Mouse (Mus musculus) ovary, adult 18-20 months (tissue): ENCODE measurements around the gene Kcnip2.

Source experiments
- DNase-seq: peaks from one replicate; pipeline ENCODE4 v3.0.0; 2022; ENCODE audit warnings: low spot score, mixed read lengths

Gene Kcnip2

DNA sequence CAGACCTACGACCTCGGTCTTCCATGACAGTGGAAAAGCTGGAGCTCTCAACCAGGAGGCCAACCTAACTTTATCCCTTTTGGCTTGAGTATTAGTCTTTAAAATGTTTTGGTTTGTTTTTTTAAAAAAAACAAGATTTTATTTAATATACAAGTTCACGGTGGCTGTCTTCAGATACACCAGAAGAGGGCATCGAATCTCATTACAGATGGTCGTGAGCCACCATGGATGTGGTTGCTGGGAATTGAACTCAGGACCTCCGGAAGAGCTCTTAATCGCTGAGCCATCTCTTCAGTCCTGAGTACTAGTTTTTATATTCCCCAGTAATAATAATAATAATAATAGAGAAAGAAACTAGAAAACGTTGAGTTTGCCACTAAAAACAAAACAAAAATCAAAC is 34.2 kb downstream of the Kcnip2 start:
- no peak for DNase-seq

DNA sequence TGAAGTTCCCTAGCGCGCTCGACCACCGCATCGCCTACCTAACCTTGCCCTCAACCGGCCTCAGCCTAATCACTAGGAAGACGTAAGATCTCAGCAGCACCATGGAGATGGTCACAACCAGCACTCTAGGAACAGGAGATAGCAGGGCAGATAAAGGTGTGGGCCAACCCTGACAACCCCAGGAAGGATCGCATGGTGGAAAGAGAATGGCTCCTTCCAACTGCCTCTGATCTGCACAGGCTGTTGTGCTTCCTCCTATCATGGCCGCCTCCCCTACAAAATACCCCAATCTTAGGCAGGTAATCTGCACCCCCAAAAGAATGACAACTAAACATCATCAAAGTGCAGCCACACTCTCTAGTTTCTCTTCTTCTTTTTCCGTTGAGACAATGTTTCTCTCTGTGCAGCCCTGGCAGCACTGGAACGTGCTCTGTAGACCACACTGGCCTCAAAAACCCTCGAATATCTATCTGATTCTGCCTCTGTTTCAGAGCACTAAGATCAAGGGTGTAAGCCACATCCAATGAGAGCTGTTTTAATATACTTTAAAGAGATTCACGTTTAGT is 35.4 kb downstream of the Kcnip2 start:
- DNase-seq, result no peak

DNA sequence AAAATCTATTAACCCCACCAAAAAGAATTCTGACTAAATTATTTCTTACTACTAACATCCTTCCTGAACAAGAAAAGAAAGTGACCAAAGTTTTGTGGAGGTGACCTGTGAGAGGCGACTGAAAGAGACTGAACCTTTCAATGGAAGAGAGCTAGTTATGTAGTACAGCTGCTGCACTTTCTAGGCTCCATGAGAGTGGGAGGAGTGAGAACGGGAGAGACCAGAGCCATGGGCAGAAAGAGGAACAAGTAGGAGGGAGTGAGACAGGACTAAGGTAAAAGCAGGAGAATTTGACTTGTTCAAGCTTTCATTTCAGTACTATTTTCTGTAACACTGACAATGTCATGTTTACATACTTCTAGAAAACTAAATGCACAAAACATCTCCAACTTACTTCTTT is 40.4 kb downstream of the Kcnip2 start:
- no peak for DNase-seq

DNA sequence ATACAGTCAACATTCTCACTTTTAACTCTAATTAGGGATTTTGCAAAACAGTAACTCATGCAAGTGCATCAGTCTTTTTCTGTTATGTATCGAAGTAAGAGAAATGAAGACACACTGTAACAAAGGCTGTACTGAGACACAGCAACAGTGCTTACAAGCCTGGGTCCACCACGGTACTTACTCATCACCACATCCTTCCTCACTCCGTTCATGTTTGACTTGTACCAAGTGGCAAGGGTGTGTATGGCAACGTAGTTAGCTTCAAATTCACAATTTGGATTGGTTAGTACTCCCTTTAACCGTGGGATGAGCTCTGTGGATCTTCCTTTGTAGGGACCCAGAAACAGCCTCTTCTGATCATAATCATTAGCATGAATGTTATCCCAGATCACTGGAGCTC is 44.4 kb downstream of the Kcnip2 start:
- DNase-seq, result no peak

DNA sequence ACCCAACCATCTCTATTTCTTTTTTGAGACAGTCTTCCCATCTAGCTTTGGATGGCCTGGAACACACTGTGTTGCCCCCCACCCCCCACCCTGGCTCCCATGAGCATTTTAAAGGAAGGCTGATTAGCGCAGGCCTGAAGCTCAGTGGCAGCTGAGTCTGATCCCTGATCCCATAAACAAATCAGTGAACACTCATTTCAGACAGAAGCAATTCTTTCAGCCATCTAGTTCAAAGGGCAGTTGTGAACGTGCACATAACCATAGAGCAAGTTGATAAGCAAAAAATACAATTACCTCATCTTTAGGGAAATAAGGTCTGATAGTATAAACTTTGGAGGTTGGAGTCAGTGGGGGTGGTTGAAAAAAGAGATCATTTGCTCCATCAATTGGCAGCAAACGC is 55.1 kb downstream of the Kcnip2 start:
- DNase-seq, result no peak

DNA sequence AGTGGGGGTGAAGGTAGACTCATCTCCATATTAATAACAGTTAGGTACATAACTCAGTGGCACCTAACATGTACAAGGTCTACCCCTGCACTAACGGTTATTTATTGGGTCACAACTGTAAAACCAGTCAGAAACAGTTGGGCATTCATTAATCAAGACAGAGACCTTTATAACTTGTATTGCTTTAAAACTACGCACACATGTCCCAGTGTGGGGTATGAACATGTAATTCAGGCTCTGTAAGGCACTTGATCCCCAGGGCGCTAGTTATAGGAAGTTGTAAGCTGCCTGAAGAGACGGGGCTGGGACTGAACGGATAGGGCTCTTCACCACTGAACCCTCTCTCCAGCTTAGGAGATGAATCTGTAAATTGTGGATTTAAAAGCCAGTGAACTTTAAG is 57.2 kb downstream of the Kcnip2 start:
- no peak for DNase-seq

DNA sequence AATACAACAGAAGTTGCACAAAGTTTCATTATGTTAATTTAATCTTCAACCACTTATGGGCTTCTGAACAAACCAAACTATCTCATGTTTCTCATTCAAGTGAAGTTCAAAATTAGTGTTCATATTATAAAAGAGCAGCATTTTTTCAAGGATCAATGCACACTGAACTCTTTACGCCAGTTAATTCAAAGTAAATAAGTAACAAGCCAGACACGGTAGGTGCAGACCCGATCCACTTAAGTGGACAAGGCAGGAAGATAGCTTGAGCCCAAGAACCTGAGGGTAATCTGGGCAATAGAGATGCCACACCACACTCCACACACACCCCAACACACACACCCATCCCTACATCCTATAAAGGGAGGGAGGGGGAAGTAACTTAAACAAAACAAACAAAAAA is 62.3 kb downstream of the Kcnip2 start:
- no peak for DNase-seq

DNA sequence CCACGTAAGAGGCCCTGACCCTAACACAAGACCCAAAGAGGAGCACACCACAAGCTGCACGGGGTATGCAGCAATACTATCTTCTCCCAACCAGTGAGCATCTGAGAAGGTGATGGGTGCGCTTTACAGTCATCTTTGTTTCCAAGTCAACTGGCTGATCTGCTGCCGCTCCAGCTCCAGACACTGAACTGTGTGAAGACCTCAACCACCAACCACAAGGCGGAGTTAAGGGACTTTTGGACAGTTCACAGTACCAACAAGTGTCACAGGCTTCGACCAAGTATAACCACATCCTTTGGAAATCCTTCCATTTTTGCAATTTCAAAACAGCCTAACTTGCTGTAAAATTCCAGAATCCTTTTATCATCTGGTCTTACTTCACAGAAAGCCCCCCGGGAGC is 64.0 kb downstream of the Kcnip2 start:
- DNase-seq, result no peak

DNA sequence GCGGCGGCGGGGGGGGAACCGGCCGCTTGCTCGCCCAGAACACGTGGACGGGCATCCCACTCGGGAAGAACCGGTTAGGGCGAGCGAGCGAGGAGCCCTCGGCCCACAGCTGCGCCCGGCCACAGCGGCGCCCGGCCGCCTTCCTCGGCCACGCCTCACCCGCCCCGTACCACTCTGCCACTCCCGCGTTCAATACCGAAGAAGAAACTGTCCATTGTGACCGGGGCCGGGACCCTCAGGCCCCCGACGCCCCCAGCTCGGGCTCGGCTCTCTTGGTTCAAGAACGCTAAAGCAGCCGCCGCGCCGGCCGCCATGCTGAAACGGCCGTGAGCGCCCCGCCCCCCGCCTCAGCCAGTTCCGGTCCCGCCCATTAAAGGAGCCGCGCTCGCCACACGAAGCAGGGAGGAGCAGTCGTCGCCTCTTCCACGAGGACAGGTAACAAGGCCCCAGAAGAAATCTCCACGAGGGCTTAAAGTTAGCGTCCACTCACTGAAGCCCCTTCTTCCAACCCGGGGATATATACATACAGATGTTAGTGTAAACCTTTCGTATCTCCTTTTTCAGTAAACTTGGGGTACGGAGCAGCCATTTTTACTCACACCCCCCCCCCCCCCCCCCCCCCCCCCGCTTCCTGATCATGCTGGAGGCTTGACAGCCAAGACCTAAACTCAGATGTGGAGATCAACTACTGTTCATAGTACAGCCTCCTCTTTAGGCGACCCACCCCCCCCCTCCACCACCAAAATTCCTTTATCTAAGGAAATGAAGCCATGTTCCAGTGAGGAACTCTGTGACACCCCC is 66.4 kb downstream of the Kcnip2 start, which contains the start of gene Npm3:
Gene Npm3, minus strand, starts transcription at position 349 of the 801 bp plus-strand sequence.
- peak; percentile 65 for DNase-seq

DNA sequence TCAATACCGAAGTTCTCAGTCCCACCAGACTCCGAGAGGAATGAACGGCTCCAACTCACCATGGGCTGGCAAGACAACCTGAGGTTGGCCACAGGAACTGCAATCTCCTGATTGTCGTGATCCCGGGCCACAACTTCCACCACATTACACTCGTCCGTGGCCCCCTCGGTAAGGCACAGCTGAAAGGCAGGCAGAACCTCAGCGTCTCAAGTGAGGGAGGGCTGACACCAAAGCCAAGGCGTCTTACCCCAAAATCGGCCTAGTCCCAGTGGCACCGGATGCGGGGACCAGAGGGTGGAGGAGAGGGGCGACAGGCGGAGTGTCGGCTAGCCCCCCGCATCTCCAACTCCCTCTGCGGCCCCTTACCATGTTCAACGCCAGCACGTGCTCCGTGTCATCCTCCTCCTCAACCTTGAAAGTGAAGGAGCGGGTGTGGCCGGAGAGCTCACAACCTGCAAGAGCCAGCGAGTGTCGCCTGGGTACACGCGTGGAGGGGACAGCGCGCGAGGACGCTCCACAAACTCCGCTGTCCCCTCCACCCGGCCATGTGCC is 67.1 kb downstream of the Kcnip2 start:
- no peak for DNase-seq

DNA sequence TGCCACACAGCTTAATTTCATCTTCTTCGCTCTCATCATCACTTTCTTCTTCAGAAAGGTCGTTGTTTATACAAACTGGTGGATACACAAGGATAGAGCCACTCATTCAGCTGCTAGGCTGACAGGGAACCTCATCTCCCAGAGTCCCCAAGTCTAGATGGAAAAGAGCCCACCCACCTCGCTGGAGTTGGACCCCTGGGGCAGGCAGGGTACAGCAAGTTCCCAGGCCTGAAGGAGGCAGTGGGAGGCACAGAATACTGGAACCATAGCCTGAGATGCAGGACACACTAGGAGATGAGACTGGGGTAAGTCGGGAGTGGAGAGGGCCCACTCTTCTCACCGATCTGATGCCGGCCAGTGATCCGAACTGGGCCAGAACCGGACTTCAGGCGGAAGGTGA is 67.7 kb downstream of the Kcnip2 start:
- DNase-seq, result no peak

DNA sequence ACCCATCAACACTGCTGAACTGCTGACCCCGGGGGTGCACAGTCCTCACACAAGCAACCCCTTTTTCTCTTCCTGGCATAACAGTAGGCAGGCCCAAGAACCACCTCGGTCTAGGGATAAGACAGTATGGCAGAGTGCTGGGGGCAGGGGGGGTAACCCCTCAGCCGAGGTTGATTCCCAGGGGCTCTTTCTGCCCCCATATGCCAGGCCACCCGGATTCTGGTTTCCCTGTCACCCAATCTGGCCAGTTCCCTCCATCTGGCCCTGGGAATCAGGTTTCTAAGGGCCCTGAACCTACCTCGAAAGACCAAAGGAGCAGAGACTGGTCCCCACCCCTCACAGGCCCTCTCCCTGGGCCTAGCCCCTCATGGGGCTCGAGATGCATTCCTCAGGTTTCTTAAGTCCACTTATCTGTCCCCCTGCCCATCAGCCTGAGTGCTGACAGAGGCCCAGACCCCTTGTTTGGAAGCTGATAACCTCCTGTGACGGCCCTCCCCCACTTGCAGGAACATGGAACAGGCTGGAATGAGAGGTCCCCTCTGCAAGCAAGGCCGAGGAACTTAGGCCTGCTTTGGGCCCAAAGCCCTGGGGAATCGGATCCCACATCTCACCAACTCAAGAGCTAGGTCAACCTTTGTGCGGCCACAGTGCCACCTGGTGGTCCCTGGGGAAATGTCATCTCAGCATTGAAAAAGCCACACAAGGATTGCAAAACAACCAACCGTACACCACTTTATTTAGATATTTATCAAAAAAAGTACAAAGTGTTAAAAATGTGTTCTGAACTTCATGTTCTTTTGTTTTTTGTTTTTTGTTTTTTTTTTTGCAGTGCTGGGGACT is 68.6 kb downstream of the Kcnip2 start:
- peak; percentile 49 for DNase-seq

DNA sequence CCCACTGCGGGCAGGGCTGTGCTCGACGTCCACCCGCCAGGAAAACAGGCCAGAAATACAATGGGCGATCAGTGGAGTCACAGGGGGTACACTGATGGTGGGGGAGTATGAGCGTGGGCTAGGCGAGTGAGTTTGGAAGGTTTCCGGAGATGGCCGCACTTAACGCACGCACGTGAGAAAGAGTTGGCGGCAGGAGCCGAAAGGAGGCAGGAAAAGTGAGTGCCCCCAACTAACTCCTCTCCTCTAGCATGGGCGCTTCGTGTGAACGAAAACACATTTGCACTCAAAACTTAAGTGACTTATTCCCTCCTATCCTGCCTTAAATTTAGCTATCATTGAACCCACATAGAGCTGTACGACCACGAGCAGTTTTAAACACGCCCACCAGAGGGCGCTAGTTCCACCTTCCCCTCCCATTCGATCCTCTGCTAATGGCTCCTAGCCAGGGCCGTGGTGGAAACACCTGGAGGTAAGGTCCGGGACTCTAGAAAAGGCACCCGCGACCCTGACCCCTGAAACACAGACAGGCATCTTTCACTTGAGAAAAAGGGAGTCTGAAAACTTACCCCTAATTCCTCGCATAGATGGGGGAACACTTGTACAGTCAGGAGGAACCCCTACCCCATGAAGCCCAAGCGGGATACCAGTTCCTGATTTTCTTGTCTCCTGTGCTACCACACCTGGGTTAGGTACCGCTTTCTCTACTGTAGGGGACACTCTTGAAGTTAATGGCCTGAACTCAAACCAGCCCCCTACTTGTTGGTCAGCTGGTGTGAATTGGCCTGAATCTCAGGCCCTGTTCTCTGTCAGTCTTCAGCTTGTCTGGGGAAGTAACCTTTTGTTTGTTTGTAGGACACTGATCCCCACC is 69.5 kb downstream of the Kcnip2 start:
- DNase-seq, result no peak

DNA sequence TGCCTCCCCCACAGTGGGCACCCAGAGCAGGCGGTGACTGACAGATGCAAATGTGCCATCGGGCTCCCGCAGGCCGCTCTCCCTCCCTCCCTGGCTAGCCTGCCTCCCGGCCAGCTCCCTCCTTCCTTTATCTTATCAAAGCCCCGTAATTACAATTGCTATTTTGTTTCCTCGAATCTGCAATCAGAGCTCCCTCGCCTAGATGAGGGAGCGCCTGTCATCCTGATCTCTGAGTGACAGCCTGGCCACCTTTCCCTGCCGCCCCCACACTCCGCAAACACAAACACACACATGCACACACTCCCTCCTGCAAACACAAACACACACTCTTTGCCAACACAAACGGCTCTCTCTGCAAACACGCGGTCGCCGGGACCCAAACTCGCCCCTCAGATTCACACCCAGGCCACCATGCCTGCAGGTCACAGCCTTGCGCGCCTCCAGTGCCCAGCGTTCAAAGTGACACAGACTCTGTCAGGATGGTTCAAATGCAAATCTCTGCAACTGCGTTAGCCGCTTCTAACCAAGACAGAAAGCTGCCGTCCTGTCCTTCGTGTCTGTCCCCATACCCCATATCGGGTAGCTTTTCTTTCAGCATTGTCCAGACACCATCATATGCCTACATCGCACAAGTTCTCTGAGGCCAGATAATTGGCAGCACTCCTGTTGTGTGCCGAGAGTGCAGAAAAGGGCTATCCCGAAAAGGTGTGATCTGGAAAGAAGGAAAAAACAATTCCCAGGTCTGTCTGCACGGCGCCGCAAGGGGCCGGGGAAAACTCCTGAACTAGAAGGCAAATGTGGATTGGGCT is 70.3 kb downstream of the Kcnip2 start:
- no peak for DNase-seq

DNA sequence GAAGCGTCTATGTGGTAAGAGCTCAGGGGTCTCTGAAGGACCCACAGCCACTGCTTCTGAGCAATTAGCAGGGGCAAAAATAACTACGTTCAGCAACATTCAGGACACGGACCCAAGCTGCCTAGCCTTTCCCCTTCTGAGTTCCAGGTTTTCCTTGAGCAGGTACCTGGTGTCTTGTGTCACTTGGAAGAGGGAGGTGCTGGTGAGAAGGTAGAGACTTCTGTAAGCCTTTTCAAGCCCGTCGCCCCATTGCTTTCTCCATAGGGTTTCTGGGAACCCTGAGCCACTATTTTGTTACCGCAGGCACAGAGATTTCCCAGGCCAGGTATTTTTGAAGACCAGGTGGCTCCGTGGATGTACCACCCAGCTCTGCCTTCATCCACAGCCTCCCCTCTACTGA is 72.2 kb downstream of the Kcnip2 start:
- DNase-seq, result no peak

DNA sequence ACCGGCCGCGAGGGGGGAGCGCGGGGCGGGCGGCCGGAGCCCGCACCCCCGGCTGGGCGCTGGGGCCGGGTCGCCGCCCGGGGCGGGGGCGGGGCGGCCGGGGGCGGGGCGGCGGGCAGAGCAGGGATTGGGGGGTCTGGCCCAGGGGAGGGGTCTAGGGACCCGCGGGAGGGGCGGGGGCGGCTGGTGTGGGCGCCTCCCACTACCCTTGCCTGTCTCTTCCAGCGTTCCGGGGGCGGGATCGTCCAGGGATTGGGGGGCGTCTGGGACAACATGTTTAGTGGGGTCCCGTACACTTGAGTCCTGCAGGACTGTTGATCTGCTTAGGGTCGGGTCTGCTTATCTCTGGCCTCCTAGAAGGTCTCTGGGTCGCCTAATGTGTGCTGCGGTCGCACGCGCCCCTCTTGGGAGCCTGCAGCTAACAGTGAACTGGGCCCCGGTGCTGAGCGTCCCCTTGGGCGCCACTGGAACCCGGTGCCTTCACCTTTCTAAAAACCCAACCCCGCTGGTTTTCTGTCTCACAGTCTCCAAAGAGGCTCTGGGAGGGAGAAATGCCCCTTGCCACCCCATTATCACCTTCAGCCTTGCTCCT is 72.8 kb downstream of the Kcnip2 start:
- DNase-seq, result no peak

DNA sequence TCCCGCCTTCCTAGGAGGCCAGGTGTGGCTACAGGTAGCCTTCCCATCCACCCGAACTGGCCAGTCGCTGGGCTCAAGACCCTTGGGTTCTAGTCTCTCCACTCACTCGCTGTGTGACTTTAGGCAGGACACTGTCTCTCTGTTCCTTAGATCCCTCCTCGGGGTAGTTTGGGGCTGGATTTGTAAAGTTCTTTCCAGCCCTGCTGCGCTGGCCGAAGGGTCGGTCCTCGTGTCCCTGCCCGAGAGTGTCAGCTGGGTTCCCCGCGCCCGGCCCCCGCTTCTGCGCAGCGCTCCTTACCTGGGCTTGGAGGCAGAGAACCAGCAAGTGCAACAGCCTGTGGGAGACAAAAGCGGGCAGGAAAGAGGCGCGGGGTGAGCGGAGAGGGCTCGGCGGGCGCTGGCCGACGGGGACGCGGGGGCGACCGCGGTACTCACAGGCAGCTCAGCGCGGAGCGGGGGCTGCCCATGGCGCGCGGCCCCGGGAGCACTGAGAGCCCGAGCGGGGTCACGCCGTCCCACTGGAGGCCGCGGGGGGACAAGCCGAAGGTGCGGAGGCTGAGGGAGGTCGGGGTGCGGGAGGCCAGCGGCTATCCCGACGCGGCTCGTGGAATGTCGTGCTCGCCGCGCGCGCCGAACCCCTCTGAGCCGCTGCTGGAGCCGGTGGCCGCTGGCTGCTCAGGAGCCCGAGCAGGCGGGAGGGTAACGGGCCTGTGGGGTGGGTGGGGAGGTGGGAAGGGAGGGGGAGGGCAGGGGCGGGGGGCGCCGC is 73.5 kb downstream of the Kcnip2 start, which contains the start of gene Fgf8:
Gene Fgf8, minus strand, starts transcription at position 698 of the 766 bp plus-strand sequence.
- DNase-seq, result no peak
